Mouse (Mus musculus): ENCODE measurements at regions not wholly inside any gene's neighbourhood (a gene's known extent, or its start where the extent isn't known, plus 50 kb on each side); places are given as distances from the start of the nearest gene placed in this dataset.

DNA sequence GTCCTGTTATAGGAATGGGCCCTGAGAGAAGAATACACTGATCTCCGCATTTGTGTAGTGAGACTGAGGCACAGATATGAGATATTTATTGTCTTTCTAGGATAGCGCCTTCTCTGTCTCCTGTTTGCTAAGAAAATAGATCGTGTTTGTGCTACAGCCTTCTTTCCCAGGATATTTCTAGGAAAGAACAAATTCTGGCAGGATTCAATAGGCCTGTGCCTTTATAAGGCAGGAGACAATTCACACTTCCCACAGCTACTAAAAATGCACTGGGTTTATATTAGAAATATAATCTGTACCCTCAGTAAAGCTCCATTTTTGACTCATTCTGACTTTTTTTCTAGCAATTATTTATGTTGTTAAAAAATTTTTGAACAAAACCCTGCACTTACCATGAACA is 854.7 kb downstream of the Epha4 start:
- DNase-seq (ENCODE audit: low spot score), result no peak

DNA sequence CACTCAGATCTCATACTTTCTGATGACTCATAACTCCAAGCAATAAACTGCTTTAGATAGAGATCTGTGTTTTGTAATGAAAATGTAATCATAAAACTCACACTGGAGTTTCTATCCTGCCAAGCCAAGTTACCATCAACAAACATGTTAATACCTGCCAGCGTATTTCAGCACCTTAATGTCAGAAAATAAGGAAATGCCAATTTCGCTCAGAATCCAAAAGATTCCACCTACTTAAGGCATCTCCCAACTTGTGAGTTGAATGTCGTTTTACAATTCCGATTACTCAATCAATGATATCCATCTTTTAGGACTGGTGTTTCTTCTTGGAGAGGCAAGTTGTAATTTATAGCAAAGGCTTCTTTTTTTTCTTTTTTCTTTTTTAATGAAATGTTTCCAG is 850.5 kb downstream of the Epha4 start:
- DNase-seq (ENCODE audit: low spot score), result no peak

DNA sequence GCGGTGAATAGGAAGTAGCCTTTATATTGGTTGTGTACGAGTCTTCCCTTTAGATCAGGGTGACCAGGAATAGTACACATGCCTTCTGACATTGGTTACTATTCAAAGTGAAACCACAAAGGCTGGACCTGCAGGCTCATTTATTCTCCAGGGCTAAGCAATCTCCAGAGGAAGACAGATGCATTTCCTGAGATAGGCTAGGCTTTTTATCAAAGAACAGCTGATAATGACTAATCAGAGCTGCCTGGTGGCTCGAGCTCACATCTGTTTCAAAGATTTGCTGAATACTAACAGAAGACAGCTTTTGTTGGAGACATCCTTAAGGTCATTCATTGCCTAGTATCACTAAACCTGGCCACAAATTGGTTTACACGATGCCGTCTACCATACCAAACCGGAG is 838.1 kb downstream of the Epha4 start:
- DNase-seq (ENCODE audit: low spot score), result no peak

DNA sequence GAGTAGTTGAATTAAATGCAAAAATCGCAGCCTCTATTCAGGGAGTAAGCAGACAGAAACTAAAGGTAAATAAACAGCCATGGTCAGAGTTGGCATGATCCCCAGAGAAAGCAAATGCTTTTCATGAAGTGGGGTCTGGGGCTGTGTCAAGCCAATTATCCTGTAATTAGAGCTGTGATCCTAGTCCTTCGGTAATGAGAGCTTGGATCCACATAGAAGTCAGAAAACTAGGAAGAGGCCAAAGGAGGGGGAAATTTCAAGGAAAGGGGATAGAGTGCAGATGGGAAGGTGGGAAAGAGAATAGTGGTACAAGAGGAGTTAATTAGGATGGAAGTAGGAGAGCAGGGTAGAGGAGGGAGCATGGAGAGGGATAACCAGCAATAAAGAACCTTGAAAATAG is 809.3 kb downstream of the Epha4 start:
- DNase-seq (ENCODE audit: low spot score), result no peak

DNA sequence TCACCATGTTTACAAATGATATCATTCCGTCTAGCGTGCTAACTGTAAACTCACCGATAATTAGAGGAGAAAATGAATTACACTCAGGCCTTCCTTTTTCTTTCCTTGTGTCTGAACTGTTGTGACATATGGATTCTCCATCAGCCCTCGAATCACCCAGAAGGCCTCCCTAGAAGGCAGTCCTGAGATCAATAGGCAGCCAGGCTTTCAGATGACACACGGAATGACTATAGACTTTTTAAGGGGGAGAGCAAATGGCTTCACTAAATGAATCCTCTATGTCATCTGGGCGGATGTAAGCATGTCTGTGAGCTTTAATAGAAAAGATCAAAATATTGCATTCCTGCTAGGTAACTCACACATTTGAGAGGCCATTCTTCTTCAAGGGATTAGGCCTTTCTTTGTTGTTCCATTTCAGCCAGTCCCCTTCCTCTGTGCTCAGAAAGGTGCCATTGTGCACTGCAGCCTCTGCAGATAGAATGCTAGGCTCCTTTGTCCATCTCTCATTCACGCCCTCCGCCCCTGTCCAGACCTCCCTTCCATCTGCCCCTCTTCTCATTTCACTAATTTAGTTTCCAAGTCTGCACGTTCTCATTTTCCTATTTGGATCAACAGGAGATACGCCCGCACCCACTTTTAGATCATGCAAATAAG is 797.1 kb downstream of the Epha4 start:
- DNase-seq (ENCODE audit: low spot score), result no peak

DNA sequence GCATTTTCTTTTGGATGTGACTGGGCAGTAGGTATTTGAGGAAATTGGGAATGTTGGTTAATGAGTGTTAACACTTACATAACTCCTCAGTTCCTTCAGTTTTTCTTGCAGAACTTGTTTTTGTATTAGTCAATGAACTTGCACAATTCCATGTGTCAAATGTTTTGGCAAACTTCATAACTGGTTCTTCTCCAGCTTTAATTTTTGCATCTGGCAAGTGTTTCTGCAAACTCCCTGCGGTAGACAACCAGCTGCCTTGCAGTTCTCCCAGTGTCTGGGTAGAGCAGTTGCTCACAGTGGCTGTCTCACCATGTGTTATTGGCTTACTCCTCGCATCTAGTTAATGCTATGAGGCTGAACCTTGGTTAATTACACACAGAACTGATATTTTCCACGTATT is 790.4 kb downstream of the Epha4 start:
- peak; percentile 63 for DNase-seq (ENCODE audit: low spot score)

DNA sequence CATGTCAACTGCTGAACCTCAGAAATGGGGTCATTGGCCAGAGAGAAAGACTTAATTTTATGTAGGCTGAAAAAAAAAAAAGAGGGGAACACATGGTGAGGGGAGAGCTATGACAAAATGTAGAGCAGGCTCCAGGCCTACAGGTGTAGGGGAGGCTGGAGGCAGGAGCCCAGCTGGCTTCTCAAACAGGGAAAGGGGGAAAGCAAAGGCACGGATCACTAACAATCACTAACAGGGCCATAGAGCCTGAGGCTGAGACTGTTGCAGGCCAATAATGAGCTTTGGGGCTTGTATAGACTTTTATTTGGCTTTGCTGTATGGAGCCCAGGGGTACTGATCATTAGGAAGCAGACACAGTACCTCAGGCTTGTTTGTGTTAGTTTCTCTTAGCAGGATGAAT is 777.9 kb downstream of the Epha4 start:
- DNase-seq (ENCODE audit: low spot score), result no peak

DNA sequence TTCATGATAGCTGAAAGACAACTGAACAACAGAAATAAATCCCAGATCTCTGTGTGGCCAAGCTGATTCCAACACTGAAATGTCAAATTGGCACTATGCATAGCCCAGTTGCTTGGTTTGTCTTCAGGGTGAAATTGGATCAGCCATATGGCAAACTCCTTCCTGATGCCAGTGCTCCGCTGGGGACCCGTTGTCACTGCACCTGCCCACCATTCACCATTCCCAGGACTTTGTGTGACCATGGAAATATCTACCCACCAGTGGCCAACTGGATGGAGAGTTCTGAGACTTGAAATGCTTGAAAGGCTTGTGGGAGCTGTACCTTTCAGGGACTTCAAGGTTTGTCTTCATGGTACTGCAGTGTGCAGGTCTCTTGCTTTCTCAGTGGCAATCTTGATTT is 777.2 kb downstream of the Epha4 start:
- DNase-seq (ENCODE audit: low spot score), result no peak

DNA sequence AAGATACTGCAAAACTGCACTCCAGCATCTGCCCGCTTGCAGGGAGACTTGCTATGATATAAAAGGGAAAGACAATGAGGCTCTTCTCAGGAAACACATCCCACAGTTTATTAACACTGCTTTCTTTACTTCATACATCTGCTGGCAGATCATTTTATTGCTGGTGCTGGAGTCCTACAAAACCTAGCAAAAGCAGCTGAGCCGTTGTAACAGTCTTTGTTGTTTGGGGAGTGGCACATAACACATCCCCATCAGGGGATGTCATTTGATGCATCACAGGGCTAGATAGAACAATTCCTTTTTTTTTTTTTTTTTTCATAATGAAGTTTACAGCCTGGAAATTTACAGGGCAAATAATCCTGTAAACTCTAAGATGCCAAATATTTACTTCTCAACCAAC is 742.2 kb downstream of the Epha4 start:
- DNase-seq (ENCODE audit: low spot score), result no peak

DNA sequence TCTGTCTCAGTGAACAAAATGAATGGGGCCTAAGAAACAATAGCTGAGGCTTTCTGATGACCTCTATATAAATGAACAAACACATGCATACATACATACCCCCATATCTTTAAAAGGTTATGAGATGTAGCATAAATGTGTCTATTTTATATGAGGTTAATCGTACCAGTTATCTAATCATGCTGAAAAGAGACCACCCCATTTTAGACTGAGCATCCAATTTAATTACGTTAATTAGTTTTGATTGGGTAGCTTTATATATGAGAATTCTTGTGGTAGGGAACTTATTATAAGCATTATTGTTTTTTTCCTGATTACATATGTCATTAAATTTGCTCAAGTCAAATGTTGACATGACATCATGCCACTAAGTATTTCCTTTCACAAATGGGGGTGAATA is 728.0 kb downstream of the Epha4 start:
- DNase-seq (ENCODE audit: low spot score), result no peak

DNA sequence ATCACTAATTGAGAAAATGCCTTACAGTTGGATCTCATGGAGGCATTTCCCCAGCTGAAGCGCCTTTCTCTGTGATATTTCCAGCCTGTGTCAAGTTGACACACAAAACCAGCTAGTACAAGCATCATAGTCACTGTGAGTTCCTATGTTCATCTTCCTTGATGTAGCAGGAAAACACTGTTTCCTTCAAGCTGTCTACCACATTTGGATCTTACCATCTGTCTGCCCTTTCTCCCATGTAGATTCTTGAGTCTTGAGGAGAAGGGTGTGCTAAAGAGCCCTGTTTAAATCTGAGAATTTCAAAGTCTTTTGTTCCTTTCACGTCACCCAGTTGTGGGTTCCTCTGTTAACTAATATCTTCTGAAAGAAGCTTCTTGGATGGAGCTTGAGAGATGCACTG is 721.5 kb downstream of the Epha4 start:
- DNase-seq (ENCODE audit: low spot score), result no peak

DNA sequence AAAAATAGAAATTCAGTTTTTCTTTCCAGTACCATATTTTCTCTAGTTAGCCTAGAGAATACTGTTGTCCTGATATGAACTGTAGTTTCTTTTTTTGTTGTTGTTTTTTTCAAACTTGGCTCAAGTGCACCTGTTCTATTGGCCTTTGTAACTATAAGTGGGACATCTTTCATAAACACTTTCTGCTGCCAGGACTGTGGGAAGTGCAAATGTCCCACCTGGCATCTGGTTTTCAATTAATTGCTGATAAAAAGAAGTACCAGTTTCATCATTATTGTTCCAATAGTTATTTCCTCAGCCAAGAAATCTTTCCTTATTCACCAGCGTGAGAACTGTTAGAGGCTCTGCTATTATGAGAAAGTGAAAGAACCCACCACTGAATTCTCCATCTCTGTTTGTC is 695.0 kb downstream of the Epha4 start:
- no peak for DNase-seq (ENCODE audit: low spot score)

DNA sequence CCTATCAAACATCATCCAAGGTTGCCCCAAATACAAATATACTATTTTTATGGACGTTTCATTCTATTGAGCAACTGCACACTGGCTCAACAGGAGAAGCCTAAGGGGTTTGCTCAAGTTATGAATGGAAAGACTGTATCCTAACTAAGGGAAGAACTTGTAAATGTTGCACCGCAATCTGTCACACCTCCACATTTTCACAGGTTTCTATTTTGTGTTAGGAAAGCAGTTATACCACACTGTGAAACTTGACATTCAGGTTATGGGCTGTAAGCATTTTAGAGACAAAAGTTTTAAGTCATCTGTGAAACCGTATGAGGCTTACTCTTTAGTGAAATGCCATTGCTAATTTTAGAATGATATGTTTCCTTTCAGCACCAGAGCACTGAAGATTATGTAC is 693.3 kb downstream of the Epha4 start:
- no peak for DNase-seq (ENCODE audit: low spot score)

DNA sequence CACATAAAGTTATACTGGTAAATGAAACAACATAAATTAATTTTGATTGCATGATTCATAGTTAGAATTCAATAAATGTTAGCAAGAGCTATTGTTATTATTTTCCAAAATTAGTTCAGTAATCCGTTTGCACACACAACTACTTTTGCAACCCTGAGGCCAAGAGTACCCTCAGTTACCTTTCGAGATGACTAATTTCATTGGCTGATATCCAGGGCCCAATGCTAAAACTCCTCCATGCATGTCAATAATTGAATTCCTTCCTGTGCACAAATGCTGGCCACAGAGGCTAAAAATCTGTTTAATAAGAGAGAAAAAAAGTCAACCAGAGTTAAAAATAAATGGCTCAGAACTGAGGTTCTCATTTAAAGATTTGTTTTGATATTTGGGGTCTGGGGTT is 685.2 kb downstream of the Epha4 start:
- no peak for DNase-seq (ENCODE audit: low spot score)

DNA sequence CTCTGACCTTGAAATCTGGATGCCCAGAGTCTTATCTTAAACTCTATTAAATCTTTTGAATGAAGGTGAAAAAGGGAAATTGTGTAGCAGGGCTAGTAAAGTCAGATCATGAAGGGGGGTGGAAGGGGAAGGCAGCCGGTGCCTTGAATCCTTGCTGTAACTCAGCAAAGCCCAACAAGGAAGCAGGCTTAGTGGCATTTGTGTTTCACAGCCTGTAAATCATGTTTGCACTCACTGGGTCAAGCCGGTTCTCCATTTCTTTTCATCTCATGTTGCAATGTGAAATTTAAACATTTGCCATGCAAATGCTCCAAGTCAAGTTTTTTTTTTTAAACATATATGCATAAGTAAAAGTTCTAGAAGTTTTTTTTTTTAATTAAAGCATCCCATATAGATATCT is 682.6 kb downstream of the Epha4 start:
- DNase-seq (ENCODE audit: low spot score), result no peak

DNA sequence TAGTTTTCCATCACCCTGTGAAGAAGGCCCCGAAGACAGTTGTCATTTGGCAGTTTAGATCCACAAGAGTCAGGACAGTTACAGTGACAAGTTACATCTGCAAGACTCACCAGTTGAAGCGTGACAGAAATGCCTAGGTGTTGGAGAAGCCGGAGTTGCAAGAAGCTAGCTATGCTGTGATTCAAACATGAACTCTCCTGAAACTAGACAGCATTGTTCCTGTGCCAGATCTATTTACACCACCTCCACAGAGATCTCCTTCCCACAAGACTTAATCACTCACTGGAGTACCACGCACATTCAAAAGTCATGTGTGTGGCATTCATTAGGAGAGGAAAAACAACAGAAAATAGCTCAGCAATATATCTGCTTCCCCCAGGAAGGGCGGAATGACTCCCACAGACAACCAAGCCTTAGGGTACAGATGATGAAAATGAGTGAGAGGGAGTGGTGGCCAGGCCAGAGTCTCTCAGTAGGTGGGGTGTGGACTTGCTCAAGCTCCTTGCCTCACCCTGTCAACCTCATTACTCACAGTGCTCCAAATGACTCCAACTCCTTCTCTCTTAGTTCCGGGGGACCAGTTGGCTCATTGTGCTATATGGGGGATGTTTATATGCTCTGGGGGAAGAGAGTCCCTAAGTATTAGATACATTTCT is 679.7 kb downstream of the Epha4 start:
- no peak for DNase-seq (ENCODE audit: low spot score)

DNA sequence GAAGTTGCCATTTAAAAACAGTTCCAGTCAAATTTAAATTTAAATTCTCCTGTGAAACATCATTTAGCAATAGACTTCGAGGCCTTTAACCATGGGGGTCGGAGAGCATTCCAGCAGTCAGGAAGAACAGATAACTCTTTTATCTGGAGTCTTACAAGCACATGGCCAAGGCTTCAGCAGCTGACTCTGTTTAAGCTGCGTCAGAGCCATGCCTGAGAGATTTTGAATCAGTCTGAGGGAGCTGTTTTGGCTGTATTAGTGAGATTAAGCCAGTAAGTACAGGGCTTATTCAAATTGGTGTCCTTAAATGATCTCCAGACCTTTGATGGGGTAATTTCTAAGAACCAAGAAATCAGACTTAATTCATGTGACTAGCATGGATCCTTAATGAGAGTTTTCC is 665.5 kb downstream of the Epha4 start:
- DNase-seq (ENCODE audit: low spot score), result no peak

DNA sequence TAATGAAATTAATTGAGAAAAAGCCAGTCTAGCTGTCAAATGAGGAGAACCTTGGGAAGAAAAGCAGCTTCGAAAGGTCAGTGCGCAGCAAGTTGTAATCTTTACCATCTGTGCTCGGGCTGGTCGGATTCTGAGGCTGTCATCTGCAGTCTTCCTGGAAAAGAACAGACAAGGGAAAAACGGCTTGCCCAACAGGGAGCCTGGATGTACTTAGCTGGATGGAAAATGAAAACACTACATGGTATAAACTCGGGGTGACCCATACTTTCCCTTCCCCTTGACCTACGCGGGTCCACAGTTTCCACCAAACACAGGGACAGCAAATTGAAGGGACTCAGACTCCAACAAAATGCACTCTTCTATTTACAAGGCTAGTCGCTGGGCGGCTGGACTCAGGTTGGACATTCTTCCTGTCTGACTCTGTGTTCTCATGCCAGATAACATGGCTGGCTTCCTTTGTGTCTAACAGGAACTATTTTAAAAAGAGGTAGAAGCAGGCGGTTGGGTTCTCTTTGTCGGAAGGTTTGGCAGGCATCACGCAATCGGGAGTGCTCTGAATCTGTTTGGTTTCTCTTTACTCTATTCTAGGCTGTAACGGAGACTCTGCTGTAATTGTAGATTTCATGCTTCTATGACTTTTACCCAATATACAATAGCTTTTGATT is 648.5 kb downstream of the Epha4 start:
- no peak for DNase-seq (ENCODE audit: low spot score)

DNA sequence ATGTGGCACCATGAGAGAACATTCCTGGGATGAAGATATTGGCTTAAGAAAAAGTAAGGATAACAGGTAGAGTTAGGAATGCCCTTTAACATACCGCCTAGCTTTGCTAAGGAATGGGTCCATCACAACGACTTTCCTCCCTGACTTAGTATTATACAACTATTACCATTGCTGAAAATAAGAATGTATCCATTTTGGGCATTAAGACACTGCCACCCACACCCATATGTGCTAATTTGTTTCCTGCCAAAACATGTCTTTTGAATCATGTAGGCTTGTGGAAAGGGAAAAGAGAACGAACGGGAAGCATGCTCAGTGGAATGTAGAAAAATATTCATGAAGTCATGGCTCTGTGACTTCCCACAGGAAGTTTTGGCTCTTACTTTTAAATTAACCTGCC is 641.7 kb downstream of the Epha4 start:
- no peak for DNase-seq (ENCODE audit: low spot score)

DNA sequence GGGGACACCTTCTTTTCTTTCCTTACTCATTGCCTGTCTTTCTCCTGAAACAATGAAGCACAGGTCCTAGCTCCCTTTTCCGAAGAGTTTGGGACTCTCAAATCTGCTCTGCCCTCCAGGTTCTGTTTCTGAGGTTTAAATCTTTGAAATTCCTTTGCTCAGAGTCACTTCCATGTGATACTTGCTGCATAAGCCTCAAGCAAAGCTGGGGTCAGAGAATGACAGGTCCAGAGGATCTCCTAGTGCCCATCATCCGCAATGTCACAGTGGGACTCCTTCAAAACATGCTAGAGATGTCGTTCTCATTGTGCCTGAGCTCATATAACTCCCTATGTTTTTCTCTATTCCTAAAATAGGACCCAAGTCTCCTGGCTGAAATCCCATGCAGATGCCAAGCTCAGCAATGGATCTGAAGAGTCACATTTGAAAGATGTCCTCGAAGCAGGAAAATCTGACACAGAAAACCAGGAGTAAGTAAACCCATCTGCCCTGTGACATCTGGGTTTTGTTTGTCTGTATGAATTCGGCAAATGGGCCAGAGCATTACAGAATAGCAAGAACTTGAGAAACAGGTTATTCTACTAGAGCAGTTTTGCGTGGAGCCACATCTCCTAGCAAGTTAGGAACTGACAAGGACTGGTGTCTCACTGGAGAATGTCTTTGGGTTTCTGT is 634.6 kb downstream of the Epha4 start:
- no peak for DNase-seq (ENCODE audit: low spot score)

DNA sequence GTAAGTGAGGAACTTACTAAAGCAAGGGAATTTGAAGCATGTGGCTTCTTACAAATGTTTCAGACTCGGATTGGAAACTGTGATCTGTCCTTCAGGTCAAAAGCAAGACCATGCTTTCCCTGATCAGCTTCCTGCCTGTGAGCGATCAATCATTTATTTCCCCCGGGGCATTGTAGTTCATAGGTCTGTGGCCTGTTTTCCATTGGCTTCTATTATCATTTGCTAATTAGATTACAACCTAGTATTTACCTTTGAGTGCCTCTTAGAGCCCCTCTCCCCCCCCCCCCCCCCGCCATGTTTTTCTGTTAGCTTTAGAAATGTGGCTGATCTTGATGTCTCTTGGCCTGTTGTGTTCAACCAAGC is 634.1 kb downstream of the Epha4 start:
- no peak for DNase-seq (ENCODE audit: low spot score)

DNA sequence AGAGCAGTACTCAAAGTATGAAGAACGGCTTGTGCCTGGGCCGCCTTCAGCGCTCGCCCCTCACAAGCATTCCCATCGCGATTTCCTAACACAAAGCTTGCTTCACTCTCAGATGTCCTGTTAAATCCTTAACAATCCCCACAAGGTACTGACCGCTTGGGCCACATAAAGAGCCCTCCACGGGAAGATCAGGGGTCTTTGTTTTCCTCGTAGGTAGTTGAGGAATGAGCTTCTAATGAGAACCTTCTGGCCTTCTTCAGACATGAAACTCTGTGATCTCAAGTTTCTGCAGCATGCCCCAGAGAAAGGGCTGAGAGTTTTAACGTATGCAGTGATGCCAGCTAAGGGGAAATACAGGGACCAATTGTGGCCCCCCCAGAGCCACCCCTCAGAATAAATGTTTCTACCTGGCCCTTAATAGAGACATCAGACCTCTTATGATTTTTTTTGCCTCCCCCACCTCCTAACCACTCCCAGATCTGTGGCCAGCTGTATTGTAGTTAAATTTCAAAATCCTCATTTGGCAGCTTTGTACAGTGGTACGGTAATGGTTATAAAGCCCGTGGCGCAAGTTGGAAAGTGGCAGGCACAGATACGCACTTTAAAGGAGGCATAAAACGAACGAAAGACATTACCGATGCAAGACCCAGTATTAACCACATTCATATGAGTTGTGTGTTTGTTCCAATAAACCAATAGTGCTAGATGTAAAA is 618.6 kb downstream of the Epha4 start:
- DNase-seq (ENCODE audit: low spot score), result no peak

DNA sequence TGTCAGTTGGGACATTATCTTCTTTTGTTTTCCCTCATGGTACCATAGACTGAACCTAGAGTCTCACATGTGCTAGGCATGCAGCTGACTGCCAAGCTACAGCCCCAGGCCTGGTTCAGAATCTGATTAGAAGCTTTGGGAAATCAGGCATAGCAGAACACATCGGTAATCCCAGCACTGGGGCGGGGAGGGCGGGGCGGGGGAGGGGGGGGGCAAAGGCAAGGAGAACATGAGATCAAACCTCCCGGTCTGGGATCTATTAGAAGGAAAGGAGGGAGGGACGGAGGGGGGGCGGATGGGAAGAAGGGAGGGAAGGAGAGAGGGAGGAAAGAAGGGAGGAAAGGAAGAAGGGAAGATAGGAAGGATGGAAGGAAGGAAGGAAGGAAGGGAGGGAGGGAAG is 617.5 kb downstream of the Epha4 start:
- DNase-seq (ENCODE audit: low spot score), result no peak
